Mouse (Mus musculus) liver, adult 2 months (tissue): ENCODE measurements around the gene Srp72. TPM values are rescaled to one million over a fixed set of nuclear protein-coding genes. Genes with fewer than 3 reads are reported as not detected.
A peak's percentile ranks its signal among the peaks of the same experiment; 100 is the strongest.
"Not testable (repeated sequence)": the region's sequence is repeated elsewhere in the genome, so short reads cannot be mapped to it uniquely, and the experiment has no call there.

Experiments used
- DNase-seq: peaks from one replicate; pipeline ENCODE4 v3.0.0-alpha.2; 2011; ENCODE audit warnings: low read depth, low spot score; ENCODE audit errors: extremely low read depth
- H3K27ac ChIP-seq: fragments of 200-500 bp; replicated peaks from 2 replicates; pipeline ENCODE4 v1.5.1; 2012; ENCODE audit warnings: low read depth, mild to moderate bottlenecking, control low read depth, inconsistent platforms, low read length; ENCODE audit not compliant: insufficient read depth
- H3K27me3 ChIP-seq: fragments of 200-500 bp; 2 replicates; pipeline ENCODE4 v1.6.1; 2012; ENCODE audit warnings: mild to moderate bottlenecking, moderate library complexity, low read length, inconsistent platforms; ENCODE audit not compliant: control insufficient read depth, insufficient read depth
- H3K36me3 ChIP-seq: fragments of 200-500 bp; 2 replicates; pipeline ENCODE4 v1.6.1; 2012; ENCODE audit warnings: low read length, inconsistent platforms; ENCODE audit not compliant: control insufficient read depth, insufficient read depth
- H3K4me1 ChIP-seq: fragments of 200-500 bp; 2 replicates; pipeline ENCODE4 v1.6.1; 2011; ENCODE audit warnings: low read length; ENCODE audit not compliant: control insufficient read depth, insufficient read depth
- H3K4me3 ChIP-seq: fragments of 200-500 bp; 2 replicates; pipeline ENCODE4 v1.5.1; 2011; ENCODE audit warnings: low read depth, mild to moderate bottlenecking, control low read depth, low read length, moderate library complexity; ENCODE audit not compliant: insufficient read depth
- H3K79me2 ChIP-seq: fragments of 200-500 bp; 2 replicates; pipeline ENCODE4 v1.6.1; 2012; ENCODE audit warnings: inconsistent platforms, mild to moderate bottlenecking, low read length, moderate library complexity; ENCODE audit not compliant: control insufficient read depth, insufficient read depth
- H3K9ac ChIP-seq: fragments of 200-500 bp; 2 replicates; pipeline ENCODE4 v1.6.1; 2012; ENCODE audit warnings: low read depth, mild to moderate bottlenecking, control low read depth, inconsistent platforms, low read length
- CTCF ChIP-seq: fragments of 200-500 bp; IDR thresholded peaks from 2 replicates; pipeline ENCODE4 v1.5.1; 2011; ENCODE audit warnings: low read depth, low read length, control low read depth
- POLR2A ChIP-seq: fragments of 200-500 bp; IDR thresholded peaks from 2 replicates; pipeline ENCODE4 v1.6.1; 2011; ENCODE audit warnings: low read length, control low read depth; ENCODE audit not compliant: insufficient read depth; ENCODE audit errors: extremely low read depth
- WGBS: fragments of 180-500 bp; shearing (Covaris S2); methylation state at CpG from one replicate; pipeline ENCODE4 v1.1.7; 2018; 5-methylcytosine and 5-hydroxymethylcytosine counted together
- polyA plus RNA-seq: library from polyadenylated mRNA; depleted of rRNA; stranded (reverse); fragments of >200 nt; gene quantifications from 2 replicates; pipeline ENCODE4 v1.2.3, GENCODE M21; 2012
- total RNA-seq: library from RNA; depleted of rRNA; stranded (reverse); fragments of >200 nt; gene quantifications from 2 replicates; pipeline ENCODE4 v1.2.3, GENCODE M21; 2014

Gene Srp72
- total and polyA plus RNA-seq, 2 experiments: 23.1 to 43.5 TPM

DNA sequence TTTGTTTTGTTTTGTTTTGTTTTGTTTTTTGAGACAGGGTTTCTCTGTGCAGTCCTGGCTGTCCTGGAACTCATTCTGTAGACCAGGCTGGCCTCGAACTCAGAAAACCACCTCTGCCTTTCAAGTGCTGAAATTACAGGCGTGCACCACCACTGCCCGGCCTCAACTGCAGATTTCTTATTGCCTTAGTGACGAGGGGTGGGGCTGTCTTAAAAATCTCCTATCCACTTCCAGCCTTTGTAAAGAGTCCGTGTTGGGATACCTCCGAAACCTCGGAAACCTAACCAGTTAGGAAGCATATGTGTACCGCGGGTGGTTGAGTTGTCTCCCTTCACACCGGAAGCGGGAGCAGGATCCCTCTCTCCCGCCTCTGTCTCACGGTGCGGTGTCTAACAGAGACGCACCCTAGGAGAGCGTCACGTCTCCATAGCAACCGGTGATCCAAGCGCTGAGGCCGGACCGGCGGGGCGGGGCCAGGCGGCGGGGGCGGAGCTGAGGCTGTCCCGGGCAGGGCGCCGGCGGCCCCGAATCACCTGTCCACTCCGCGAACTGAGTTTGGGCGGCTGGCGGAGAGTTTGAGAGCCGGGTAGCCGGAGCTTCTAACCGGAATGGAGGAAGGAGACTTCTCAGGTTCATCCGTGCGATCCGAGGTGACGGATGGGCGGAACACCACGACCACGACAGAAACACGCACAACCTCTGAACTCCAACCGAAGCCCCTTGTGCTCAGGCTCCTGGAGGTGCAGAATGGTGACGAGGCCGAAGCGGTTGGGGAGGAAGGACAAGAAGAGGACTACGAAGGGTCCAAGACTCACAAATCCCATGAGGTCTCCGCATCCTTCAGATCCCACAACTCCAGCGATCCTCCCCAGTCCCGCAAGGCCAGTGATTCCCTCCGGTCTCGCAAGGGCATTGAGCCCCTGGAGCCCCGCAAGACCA, 41.3 kb downstream of the Srp72 start, which contains the start of gene Thegl:
Thegl (plus strand) TSS at position 480 of the 939 bp plus-strand sequence.
- Histone ChIP-seq H3K79me2 (no peaks in the 10 kb centered on the region), H3K4me1 (no peaks in the 10 kb centered on the region; the same call in 1 of the 2 replicates), H3K27me3 (no peaks in the 10 kb centered on the region), H3K4me3 (peak within 1 kb of the TSS; percentile 25), H3K27ac (no peak within 1 kb of the TSS), H3K9ac (no peak within 1 kb of the TSS; the same call in 1 of the 2 replicates), H3K36me3 (no peaks in the 10 kb centered on the region)
- DNase-seq: peak; percentile 56
- WGBS: 13% methylated on average over 56 of the region's 57 CpGs
- TF ChIP-seq CTCF: no peak
- no peak for TF ChIP-seq POLR2A

GRCm38 (mm10) chr5:77028034-77028433, 53.6 kb downstream of the Srp72 start:
- DNase-seq: no peak
- TF ChIP-seq CTCF (no peak), POLR2A (no peak)
- Histone ChIP-seq H3K79me2 (no peaks in the 10 kb centered on the region), H3K36me3 (no peaks in the 10 kb centered on the region), H3K9ac (no peak overlapping the region), H3K27me3 (no peaks in the 10 kb centered on the region), H3K4me1 (no peaks in the 10 kb centered on the region), H3K4me3 (no peak overlapping the region), H3K27ac (no peak overlapping the region)
- 76% methylated on average over 3 of the region's 3 CpGs for WGBS

DNA sequence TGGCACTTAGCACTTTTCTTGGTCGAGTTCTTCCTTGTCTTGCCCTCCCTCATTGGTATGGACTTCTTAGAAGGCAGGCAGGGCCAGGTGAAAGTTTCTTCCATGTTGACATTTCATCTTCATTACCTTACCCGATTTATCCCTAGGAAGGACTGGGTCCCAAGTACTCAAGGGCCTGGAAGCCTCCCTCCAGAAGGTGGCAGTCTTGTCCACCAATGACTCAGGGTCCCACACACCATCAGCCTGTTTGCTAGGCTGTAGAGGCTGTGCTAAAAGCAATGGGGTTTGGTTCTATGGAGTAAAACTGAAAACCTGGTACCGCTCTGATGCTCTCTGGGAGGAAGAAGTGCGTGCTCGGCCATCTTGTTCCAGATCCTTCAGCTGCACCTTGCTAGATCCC, 55.3 kb downstream of the Srp72 start:
- Histone ChIP-seq H3K27me3 (no peaks in the 10 kb centered on the region), H3K36me3 (no peaks in the 10 kb centered on the region), H3K79me2 (no peaks in the 10 kb centered on the region), H3K27ac (no peak overlapping the region), H3K4me3 (no peak overlapping the region), H3K4me1 (no peaks in the 10 kb centered on the region), H3K9ac (no peak overlapping the region)
- peak; percentile 16 for DNase-seq
- TF ChIP-seq CTCF (peak; percentile 80), POLR2A (no peak)
- 67% methylated on average over 5 of the region's 5 CpGs for WGBS

- not testable (repeated sequence) for H3K27ac ChIP-seq, DNase-seq, H3K4me3 ChIP-seq, H3K36me3 ChIP-seq, H3K4me1 ChIP-seq, H3K9ac ChIP-seq, H3K27me3 ChIP-seq, H3K79me2 ChIP-seq
Observed at GRCm38 (mm10) chr5:77035101-77035500, 60.6 kb downstream of the Srp72 start.

- no peak overlapping the region for H3K9ac ChIP-seq
- H3K79me2 ChIP-seq: no peaks in the 10 kb centered on the region
- DNase-seq: peak; percentile 53
- no peak overlapping the region for H3K4me3 ChIP-seq
- TF ChIP-seq POLR2A (no peak), CTCF (no peak)
- 82% methylated on average over 10 of the region's 10 CpGs for WGBS
- no peak overlapping the region for H3K27ac ChIP-seq
- no peaks in the 10 kb centered on the region for H3K36me3 ChIP-seq
- no peaks in the 10 kb centered on the region for H3K4me1 ChIP-seq
- no peaks in the 10 kb centered on the region for H3K27me3 ChIP-seq
Observed at GRCm38 (mm10) chr5:77038451-77038850, 64.0 kb downstream of the Srp72 start.

GRCm38 (mm10) chr5:77039391-77039790, 64.9 kb downstream of the Srp72 start:
- TF ChIP-seq CTCF (no peak), POLR2A (no peak)
- no peak overlapping the region for H3K4me3 ChIP-seq
- no peaks in the 10 kb centered on the region for H3K79me2 ChIP-seq
- DNase-seq: no peak
- no peak overlapping the region for H3K9ac ChIP-seq
- H3K27ac ChIP-seq: no peak overlapping the region
- no peaks in the 10 kb centered on the region for H3K27me3 ChIP-seq
- no peaks in the 10 kb centered on the region for H3K4me1 ChIP-seq
- no peaks in the 10 kb centered on the region for H3K36me3 ChIP-seq
